Mouse (Mus musculus) monocyte, adult 2 months (primary cell): ENCODE results near the gene Shisal2b.
"Not testable (repeated sequence)": the region's sequence is repeated elsewhere in the genome, so short reads cannot be mapped to it uniquely, and the experiment has no call there.

ENCODE experiments used
- DNase-seq, 2 experiments: peaks; one replicate each; pipeline ENCODE4 v3.0.0; 2022; ENCODE audit warnings: low spot score in 2 of 2, low read depth in 1 of 2

The Shisal2b gene

DNA sequence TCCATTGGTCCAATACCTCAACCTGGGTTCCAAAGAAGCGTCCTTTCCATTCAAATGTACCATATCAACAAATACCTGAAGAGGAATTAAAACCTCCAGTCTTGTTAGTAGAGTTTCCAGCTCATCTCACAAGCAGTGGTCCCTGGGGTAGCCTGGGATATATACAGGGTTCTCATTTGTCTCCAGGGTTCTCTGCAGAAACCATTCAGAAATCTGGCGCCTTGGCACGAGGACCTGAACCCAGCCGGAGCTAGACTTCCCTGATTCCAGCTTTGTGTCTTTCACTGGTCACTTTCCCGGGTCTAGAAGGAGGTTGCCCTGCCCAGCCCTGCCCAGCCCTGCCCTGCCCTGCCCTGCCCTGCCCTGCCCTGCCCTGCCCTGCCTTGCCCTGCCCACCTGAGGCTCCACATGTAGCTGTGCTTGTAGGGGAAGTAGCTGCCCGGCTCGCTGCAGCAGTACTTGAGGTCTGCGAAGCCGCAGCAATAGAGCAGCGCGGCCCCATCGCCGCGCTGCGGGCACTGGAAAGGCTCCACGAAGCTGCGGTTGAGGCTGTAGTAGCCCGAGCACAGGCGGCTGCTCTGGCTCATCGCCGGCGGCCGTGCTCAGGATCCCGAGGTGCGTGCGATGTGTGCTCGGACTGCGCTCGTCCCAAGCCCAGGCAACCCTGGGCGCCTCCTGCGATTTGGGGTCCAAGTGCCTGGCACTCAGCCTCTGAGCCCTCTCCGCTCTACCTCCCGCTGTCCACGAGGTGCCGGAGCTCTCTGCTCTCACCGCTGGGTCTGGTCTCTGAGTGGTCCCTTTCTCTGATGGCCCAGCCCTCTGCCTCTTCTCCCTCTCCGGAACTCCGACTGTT lies at the start of gene Shisal2b:
TSS of gene Shisal2b (minus strand) at position 767 of the 853 bp plus-strand sequence.
- DNase-seq: no peak

DNA sequence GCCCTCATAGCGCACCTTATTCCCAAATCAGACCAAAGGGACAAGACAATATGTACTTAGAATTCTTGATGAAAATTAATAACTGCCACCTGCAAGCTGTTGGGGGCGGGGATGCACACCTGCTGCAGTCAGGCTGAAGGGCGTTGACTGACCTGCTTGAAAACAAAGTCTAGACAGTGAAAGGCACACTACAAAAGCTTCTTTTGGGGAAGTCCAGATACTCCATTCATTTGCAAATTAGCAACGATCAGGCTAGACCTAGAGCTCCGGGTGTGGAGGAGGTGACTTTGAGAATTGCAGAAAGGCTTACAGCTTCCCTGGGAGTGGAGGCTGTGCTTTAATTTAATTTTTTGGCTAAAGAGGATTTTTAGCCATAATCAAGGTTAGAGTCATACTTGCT lies 47.9 kb upstream of the Shisal2b start:
- DNase-seq: not testable (repeated sequence)

DNA sequence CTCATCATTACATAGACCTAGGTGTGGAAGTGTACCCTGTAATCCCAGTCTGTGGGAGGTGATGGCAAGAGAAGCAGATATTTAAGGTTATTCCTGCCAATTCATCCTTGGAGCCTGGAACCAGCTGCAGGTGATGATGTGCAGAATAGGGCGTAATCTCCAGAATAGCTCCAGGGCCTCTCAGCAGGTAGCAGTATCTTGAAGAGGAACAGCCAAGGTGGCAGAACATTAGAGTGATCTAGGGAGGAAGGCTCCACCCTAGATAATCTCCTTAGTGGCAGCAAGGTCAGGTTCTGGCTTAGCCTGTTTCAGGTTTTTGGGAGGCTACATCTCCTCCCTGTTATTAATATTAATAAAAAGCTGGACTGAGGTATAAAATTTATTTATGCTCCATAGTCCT lies 47.3 kb upstream of the Shisal2b start:
- DNase-seq: not testable (repeated sequence)

DNA sequence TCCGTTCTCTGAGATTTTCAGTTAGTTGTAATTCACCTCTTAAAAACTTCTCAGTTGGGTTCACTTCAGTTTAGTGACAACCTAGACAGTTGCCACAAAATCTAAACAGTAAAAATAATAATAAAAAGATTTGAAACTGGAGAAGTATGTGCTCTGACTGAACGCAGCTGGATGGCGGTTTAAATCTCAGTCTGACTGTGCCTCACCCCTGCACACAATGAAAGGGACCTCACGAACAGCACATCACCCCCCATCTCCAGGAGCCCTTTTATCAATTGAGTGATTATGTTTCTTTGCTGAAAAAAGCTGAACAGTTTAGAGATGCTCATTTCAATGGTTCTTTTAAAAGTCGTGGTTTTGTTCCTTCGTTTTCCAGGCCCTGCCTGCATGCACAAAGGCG lies 45.0 kb upstream of the Shisal2b start:
- DNase-seq: no peak

DNA sequence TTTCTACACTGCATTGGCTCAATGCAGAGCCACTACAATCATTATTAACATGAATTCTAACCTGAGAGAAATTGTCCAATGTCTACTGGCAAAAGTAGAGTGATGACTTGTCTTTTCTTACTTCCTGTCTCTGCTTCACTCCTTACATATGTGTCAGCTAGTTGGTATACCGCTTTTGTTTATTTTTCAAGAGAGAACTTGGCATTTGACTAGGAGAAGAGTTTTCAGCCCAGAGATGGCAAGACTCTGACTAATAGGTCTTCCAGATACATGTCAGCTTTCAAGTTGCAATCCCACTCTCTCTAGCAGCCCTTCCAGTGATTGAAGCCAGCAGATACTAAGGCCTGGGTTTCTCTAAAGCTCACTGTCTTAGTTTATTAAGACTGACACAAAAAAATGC lies 31.1 kb upstream of the Shisal2b start:
- no peak for DNase-seq

DNA sequence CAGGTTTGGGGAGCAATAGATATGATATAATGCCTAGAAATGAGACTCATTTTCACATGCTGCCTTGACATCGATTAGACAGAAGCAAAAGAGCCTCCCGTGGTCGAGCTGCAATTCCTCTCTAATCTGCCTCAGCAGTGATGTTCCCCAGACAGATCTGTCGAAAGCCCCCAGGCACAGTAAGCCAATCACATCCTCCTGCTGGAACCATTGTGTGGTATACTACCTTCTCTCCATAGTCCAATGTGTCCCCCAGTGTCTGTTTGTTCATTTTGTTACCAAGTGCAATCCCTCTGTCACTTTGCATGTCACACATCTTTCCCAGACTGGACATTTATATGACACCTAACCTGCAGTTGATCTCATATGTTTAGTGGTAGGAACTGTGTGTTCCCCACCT lies 28.6 kb upstream of the Shisal2b start:
- no peak for DNase-seq

DNA sequence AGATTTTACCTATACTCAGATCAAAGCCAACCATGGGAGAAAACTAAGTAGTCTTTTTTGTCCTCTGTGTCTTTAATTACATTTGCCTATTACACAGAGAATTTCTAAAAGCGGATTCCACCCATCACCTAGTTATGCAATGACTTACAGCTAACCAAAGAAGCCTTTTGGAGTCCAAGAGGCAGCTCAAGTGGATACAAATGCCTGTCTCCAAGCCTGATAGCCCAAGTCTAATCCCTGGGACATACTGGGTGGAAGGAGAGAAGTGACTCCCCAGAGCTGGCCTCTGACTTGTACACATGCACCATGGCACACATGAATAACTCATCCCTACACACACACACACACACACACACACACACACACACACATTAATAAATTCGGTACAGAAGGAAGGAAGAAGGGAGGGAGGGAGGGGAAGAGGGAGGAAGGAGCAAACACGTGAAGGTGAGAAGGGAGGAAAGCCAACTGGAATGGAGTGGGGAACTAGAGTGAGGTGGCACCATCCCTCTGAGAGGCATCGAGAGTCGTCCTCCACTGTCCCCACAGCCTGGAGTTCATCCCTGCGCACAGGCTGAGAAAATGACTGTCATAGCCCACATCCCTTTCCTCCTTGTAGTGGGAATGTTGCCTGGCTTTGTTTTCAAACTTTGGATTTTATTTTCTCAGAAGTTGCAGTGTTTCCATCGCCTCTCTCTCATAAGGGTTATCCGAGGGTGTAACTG lies 22.8 kb upstream of the Shisal2b start:
- DNase-seq: no peak

DNA sequence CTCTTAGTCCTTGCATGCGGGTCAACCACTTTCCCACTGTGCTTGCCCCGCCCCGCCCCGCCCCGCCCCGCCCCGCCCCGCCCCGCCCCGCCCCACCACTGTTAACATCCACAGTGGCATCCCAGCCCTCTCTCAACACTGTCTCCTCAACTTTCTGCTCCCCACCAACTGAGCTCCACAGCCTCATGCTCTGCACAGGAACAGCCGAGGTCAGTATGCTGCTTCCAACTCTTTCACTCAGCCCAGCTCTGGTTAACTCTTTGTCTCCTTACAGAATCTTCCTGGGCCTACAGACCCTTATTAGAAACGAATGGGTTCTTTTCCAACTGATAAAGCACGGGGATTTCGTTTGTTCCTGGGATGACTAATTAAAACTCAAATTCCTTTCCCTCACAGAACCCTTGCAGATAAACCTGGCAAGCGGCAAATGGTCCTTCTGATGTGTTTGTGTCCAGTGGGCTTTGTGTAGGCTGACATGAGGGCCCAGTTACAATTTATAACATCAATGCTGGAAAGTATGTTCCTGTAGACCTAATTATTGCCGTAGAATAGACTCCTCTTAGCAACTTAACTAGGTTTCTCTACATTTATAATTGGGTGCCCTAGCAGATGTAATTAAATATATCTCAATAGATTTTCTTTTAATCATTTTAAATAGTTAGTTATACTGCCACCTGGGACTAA lies 20.0 kb upstream of the Shisal2b start:
- no peak for DNase-seq

DNA sequence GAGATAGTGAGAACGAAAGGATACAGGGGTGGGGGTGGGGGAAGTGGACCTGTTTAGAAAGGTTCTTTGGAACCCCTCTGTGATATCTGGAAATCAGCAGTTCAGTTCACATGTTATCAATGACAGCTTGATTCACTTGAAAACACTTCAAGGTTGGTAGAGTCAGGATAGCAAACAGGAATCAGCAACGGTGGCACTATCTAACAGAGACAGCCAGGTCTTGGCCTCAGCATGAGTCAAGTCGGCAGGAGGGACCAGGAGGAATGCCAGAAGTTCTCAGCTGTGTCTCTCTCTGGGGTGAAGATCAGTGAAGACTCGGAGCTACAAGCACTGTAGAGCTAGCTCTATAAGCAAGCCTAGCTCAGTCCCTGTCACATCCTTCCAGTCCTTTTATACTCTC lies 14.8 kb upstream of the Shisal2b start:
- DNase-seq: no peak

DNA sequence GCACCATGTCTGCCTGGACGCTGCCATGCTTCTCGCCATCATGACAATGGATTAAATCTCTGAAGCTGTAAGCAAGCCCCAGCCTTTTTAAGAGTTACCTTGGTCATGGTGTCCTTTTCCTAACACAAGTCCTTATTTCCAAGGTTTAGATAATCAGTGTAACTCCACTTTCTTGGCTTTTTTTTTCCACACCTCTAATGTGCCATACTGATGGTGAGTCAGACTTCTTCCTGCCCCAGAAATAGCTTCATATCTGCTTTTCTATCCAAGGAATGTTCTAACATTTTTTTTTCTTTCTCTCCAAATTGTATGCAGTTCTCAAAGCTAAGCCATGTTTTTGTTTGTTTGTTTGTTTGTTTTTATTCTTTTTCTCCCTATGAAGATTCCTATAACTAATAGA lies 6.2 kb upstream of the Shisal2b start:
- DNase-seq: no peak

DNA sequence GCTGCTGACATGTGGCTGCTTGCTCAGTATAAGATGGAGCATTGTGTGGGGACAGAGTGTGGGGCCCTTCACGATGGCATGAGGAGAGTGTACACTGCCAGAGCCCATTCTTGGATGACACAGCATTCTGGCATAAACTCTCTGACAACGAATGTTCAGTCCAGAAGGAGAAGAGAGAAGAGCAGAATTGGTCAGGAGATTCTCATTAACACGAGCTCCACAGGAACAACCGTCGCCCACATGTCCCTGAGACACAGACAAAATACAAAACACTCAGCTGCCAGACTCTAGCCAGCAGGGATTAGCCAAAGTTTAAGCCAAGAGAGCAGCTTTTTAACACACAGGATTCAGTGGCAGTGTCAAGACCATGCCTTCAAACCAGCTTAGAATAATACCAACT lies 3.0 kb upstream of the Shisal2b start:
- DNase-seq: no peak

DNA sequence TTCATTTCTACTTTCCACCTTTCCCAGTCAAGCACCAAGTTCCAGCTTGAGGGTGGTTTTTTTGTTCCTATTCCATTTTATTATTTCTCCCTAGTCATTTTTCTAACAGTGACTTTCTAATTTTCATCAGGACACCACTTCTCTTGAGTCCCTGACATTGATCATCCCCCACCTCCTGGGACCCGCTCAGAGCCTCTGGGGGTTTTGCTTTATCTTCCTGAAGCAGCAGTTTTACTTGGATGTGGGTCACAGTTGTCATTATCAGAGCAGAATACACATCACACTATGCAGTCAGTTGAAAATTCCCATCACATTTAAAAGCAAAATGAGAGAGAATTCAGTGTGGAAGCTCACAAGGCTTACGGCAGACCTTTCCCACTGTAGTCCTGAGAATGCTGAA lies 10.0 kb downstream of the Shisal2b start:
- DNase-seq: no peak

DNA sequence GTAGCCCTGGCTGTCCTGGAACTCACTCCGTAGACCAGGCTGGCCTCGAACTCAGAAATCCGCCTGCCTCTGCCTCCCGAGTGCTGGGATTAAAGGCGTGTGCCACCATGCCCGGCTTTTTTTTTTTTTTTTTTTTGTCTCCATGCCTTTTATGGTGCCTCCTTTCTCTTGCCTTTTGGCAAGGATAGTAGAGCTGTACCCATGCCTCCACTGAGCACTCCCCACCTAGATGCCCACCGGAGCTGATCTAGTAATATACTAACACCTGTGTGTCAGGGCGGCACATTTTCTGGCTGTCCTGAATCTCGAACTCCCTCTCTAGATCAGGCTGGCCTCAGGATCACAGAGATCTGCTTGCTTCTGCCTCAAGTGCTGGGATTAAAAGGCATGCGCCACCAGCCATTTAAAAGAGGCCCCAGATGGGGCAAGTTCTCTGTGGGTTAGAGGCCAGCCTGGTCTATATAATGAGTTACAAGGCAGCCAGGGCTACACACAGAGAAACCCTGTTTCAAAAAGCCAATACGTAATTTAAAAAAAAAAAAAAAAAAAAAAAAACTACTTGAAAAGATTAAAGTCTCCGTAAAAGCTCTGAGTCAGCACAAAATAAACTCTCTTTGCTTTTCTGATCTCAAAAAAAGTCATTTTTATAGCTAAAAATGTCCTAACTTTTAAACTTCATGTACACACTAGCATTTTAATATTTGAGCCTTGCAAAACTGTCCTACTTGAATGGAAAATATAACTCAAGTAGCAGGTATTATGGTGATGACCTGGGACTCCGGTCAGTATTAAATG lies 20.2 kb downstream of the Shisal2b start:
- no peak for DNase-seq

DNA sequence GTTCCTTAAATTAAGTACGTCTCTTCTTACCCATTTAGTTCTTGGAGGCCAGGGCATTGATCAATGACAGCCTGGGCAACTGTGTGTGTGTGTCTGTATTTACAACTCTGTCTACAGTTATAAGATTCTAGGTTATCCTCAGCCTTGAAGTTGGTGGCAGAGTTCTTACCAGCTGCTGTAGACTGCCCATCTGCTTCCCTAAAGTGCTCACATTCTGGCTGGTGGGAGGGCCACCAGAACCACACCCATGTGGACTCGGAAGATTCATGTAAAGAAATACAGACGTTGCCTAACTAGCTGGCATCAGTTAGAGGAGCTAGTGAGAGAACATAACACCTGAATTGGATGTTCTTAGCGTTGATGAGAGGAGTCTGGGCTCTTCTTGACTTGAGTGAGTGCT lies 21.8 kb downstream of the Shisal2b start:
- DNase-seq: no peak

DNA sequence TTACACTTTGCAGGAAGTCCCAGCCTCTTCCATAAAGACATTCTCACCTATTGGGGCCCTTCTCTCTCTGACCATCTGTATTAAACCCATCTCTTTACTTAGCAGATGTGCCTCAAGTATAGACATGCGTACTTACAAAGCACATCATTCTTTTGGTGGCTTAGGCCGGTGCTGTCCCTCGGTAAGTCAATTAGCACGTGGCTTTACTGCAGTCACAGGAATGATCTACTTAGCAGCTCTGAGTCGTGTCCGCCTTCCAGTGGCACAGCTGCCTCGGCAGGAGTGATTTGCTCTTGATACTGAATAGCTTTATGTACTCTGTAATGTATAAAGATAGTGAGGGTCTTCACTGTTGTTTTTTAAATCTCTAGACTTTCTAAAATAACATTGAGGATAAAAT lies 26.1 kb downstream of the Shisal2b start:
- no peak for DNase-seq

DNA sequence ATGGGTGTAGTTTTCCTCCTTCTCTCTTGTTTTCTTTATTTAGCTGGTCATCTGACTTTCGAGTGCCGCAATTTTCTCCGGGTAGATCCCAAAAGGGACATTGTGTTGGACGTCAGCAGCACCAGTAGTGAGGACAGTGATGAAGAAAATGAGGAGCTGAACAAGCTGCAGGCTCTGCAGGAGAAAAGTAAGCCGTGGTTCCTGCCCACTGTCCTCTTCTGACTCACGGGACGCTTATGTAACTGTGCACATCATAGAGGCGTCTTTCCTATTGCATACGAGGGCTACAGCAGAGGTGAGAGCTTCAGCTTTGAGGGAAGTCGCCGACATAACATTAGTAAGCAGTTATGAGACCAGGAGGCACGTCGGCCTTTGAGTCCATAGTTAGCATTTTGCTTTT lies 30.9 kb downstream of the Shisal2b start:
- no peak for DNase-seq

DNA sequence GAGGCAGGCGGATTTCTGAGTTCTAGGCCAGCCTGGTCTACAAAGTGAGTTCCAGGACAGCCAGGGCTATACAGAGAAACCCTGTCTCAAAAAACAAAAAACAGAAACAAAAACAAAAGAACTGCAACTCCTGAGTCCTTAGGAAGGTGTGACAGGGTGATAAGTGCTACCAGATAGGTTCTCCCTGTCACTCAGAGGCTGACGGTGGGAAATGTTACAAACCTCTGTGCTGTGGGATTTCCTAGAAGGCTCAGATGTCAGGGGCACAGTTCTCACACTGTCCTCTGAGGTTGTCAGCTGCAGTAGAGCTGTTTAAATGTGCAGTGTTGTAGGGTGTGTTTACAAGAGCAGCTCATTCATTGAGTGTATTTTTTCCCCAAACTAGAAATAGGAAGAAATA lies 38.2 kb downstream of the Shisal2b start:
- no peak for DNase-seq

DNA sequence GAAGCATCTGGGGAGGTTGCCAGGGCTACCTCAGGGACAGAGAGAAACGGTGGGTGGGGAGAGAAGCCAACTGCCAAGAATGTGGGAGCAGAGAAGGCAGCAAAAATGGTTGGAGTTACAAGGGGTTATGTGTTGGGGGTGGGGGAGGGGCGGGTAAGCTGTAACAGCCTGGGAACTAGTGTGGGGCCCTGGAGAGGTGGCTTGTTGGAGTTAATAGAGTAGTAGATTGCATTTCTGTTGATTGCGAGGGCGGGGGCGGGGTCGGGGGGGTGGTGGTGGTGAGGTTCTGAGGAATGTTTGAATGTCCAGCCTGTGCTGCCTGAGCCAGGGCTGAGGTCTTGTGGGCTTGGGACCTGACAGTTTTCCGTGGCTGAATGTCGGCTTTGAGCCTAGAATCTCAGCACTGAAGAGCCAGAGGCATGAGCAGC lies 41.3 kb downstream of the Shisal2b start:
- no peak for DNase-seq

DNA sequence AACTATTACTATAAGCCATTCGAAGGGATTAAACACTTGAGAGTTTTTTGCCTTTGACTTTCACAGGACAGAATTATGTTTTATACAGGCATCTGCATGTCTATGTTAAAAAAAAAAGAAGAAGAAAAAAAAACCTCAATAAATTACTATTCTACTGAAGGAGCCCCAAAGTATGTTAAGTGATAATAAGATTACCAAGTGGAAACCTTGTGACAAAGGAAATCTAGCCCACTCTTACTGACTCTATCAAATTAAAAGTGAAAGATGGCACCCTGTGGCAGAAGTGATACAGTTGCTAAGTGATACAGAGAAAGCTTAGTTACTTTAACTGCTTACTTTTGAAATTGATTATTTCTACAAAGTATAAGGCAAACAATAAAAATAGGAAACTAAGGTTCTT lies 41.8 kb downstream of the Shisal2b start:
- DNase-seq: no peak

DNA sequence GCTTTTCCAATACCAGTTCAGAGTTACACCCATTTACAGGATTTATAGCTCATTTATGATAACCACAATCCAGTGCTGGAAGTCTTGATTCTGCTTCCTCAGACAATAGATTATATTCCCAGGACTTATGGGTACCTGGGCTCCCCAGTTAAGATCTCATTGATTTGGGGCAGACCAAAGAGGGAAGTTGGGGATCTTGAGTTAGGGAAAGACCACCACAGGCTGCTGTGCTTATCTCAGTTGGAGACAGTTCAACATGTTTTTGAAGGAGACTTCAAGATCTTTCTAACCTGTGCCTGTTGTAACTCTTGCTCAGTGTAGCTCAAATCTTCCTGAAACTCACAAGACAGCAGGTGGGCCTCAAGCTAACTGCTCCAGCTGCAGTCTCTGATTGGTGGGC lies 42.5 kb downstream of the Shisal2b start:
- no peak for DNase-seq

DNA sequence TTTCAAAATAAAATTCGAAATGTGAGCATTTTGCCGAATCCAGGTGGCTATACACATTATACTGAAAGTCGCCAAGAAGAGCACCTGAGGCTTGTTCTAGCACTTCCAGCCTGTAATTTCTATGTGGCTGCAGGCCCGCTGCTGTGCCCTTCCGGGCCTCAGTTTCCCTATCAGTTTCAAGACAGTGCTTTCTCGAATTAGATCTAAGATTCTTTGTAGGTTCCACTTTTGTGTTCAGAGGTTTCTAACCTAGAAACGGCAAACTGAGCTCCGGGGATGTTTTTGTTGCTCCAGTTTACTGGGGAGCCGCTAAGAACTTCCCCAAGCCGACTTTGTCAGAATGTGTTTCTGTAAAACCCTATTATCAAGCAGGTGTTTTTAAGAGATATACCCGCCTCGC lies 46.0 kb downstream of the Shisal2b start:
- no peak for DNase-seq
